Mouse (Mus musculus) spleen, postnatal 14 days (tissue): ENCODE results near the gene Fgfr2.

Experiments
- DNase-seq, 2 experiments: peaks; one replicate each; pipeline ENCODE4 v3.0.0; 2021 to 2022; ENCODE audit warnings: low spot score in 2 of 2

Fgfr2 gene

DNA sequence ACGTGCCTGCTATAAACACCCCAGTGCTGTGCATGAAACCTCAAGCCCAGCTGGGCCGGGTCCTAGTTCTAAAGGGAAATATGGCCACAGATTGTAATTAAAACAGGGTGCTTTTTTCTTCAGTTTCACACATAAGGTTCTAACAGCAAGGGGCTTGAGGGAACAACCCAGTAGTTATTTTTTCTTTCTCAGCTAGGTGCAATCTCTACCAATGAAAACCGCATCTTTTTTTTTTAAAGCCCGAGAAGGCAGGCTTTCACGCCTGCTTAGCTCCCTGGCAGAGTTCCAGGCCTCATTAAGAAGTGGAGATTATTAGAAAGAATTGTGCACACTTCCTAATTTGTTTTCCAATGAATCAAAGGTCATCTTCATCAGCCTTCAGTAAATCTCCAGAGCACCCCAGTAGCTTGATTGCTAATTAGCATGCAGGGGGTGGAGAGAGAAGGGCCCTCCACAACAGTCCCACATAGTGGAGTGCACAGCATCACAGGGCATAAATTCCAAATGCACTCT is 939.2 kb downstream of the Fgfr2 start:
- DNase-seq: no peak

DNA sequence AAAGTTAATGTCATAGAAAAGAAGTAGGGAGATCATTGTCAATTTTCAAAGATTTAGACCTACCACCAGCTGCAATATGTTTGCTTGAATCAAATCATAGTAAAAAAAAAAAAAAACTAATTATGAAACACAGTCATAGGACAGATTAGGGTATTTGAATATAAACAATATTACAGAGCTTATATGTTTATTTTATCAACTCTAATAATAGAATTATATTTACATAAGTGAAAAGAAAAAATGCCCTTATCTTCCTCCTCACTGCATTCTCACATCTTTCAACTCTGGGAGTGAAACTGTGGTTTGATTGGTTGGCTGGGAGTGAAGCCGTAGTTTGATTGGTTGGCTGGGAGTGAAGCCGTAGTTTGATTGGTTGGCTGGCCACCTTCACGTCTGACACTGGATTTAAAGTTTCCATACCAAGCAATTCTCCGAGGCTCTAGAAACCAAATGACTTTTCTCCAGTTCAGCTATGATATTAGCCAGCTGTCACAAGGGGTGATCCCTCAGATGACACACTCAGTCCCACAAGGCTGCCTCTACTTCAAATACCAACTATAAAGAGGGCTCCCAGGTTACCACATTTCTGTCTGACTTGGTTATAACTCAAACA is 941.5 kb downstream of the Fgfr2 start:
- no peak for DNase-seq

DNA sequence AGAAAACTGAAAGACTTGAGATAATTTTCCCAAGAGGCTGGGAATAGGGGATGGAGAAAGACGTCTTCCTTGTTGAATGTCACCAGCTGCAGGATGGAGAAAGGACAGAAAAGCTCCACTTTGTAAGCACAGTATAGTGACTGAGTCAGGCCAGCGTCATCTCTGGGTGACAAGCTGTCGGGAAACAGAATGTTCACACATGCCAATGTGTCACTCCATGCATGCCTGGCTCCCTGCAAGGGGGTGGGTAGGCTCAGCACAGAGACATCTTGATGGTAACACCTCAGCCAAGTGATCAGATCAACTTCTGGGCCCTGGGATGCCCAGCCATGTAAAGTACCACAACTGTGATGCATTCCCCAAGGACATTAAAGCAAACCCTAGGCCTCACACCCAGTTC is 942.1 kb downstream of the Fgfr2 start:
- DNase-seq: no peak

DNA sequence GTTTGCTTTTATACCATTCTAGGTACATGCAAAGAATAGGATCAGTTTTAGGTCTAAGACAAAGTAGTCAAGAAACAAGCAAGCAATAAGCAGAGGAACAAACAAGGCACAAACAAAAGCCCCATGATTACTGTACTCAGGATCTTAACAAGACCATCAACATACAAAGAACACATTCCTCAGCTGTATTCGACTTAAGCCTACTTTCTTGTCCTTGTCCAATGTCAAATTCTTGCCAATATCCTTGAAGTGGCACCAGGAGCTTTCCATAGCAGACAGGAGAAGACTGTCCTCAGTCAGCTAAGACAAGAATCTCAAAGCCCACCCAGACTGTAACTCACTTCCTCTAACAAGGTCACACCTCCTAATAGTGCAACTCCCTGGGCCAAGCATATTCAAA is 944.1 kb downstream of the Fgfr2 start:
- DNase-seq: no peak

DNA sequence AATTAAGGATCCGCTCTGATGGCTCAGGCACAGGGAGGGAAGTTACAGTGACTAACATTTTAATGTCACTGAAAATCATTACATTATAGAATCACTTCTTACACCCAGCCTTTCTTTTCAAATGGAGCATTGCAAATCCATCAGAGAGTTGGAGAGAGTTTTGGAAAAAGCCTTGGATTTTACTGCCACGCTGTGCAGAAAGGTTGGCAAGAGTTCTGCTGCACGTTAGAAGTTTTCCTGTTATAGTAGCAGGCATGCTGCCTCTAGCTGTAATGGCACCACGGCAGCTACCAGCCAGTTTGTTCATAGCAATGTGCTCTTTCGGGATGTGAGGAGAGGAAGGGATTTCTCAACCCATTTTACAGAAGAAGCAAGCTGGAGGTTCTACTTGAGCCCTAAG is 948.4 kb downstream of the Fgfr2 start:
- DNase-seq: no peak

DNA sequence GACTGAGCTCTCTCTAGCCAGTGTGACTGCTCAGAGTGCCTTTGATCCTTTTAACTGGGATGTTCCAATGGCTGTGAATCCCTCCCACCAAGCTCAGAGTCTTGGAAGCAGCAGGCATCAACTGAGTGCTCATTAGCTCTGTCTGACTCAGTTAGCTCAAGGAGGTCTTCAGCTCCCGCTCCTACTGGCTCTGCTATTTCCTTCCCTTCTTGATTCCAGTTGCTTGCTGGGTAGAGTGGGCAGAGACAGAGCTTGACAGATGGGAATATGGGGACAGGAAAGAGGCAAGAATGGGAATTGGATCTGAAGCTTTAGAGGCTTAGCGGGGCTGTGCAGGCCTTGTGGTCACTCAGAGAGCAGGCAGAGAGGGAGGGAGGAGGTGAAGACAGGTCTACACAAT is 948.9 kb downstream of the Fgfr2 start:
- DNase-seq: no peak

DNA sequence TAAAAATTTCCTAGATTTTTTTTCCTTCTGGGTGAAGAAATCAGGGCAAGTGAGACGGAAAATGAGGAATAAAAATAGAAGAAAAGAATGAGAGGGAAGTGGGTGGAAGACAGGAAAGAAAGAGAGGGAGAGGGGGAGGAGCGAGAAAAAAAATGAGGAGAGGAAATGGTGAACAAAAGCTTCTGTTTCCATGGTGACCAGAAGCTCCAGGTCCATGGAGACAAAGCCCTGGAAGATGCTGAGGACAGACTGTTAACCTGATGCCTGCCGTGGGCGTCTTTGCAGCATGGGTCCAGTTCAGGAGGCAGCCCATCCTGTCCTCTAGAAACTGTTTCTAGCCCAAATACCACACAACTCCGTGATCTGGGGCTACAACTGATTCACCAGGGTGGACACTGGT is 950.9 kb downstream of the Fgfr2 start:
- DNase-seq: no peak

DNA sequence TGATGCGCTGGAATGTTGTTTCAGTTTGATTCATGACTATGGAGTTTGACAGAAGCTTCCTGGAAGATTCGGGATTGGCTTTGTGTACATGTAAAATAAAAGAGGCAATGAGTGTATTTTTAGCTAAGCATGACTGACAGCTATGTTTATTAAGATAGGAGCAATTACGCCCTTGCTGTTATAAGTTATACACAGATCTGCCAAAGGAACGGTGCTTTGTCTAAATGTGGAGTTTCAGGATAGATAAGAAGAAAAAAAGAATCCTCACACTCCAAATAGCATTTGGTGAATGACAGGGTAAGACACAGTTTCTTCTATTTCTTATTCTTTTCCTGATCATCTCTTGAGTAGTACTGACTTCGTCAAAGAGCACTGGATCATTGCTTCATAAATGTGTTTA is 951.4 kb downstream of the Fgfr2 start:
- DNase-seq: no peak

DNA sequence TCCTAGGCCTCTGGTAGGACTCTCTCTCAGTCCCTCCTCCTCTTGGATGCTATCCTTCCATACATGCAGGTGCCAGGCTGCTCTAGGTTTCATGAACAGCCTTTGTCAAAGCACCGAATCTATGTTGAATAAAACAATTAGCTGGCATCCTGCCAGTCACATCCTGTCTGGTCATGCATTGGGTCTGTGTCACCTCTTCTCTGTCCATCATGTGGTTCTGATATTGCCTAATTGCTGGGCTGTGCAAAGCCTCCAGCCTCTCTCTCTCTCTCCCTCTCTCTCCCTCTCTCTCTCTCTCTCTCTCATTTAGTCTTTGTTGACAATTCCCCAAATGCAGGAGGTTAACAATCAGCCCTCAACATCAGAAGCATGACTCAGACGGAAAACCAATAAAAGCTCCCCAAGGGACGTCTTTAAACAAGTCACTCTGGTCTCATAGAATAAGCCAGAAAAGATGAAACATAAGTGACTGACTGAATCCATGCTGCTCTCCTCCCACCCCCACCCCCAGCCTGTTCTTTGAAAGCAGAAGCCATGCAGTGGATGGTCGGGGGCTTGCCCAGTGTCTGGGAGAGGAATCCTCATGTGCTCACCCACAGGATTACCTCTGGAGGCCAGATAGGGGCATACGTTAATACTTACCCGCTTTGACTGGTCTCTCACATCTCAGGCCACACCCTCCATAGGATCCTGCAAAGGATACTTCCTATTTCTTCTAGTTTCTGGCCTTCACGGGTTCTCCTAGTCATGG is 953.6 kb downstream of the Fgfr2 start:
- DNase-seq: no peak

DNA sequence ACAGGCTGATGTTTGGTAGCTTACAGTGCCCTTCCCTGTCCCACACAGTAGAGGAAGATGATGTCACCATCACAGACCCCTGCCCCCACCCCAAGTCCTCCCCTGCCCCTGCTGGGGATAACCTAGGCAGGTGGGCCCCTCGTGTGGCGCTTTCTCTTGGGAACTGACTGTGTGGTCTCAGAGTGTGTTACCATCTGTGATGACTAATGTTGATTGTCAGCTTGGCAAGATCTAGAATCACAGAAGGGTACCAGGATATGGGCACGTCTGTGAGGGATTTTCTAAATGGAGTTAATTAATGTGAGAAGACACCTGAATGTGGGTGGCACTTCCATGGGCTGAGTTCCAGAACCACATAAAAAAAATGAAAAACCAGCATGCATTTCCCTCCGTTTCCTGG is 955.9 kb downstream of the Fgfr2 start:
- DNase-seq: no peak

DNA sequence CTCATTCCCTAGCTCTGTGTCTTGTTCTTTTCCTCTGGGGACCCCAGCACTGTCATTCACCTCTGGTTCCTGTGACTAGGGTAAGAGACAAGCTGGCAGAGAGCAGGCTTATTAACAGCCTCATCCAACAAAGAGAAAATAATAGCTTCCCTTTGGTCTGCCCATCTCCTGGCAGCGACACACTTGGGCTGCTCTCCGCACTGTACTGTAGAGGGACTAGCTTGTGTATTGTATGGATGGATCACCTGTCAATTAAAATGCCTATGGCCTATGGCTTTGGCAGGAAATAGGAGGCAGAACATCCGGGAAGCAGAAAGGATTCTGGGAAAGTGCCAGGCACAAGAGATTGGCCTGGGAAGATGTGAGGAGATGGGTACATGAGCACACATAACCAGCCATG is 960.9 kb downstream of the Fgfr2 start:
- no peak for DNase-seq

DNA sequence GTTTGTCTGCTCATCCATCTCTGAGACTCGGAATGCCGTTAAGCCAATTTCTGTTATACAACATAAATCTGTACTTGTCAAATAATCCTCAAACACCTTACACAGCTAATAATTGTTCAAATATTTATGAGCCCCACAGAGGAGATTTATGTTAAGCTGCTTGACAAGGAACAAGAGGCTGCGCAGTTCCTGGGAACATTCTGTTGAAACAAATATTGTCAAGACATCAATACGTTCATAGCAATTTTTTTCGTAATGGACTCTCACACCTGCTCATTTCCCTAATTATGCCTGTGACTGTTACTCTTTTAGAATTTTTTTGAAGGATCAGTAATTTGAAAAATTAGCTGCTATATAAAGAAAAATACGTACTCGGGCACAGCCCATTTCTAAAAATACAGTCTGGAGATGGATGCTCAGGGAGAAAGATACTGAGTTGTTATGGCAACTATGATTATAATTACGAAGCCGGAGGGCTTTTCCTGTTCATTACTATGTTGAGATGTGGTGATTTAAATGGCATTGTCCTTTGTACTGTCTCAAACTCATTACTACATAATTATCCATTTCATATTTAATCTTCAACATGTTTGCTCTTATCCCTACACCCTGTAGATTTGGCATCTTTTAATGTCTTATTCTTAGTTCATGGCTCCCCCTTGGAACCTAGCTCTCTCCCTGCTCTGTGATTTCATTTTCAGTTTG is 964.7 kb downstream of the Fgfr2 start:
- no peak for DNase-seq

DNA sequence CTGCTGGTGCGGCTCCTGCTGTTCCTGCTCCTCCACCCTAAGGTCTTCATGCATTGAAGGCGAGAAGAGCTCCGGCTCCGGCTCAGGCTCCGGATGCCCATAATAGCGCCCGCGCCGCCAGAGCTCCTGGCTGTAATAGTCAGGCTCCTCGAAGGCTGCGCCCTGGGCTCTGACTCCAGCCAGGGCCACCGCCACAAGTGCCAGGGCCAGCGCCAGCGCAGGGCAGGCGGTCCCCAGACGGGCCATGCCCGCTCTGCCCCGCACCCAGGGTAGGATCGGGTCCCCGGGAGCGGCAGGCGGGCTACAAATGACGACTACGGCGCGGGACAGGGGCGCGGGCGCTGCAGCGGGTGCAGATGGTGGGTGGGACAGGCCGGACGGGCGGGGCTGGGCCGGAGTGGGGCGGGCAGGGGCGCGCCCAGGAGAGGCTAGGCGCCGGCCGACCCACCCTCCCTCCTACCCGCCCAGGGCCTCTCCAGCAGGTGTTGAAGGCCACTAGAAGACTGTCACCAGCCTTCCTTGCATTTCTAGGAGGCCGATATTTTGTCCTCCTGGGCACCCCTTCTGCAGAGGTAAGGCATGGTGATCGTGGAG is 968.7 kb downstream of the Fgfr2 start, which contains the start of gene Cpxm2:
TSS of gene Cpxm2 (minus strand) at position 372 of the 594 bp plus-strand sequence.
- no peak for DNase-seq

DNA sequence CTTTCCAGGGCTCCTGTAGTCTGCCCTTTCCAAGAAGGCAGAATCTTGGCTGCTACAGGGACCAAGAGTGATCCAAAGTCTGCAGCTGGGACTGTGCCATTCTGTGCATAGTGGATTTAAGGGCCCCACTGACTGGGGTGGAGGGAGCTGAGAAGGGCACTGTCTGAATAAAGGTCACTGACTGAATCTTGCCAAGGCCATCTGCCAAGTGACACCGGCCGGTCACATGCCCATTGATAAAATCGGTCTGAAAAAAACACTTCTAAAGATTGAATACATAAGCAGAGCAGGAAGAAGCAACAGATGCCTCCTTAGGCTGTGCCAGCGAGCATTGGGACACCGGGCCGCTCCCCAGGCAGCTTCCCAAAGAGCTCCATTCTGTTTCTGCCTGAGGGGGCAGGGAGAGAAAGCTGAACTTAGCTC is 969.4 kb downstream of the Fgfr2 start:
- no peak for DNase-seq

DNA sequence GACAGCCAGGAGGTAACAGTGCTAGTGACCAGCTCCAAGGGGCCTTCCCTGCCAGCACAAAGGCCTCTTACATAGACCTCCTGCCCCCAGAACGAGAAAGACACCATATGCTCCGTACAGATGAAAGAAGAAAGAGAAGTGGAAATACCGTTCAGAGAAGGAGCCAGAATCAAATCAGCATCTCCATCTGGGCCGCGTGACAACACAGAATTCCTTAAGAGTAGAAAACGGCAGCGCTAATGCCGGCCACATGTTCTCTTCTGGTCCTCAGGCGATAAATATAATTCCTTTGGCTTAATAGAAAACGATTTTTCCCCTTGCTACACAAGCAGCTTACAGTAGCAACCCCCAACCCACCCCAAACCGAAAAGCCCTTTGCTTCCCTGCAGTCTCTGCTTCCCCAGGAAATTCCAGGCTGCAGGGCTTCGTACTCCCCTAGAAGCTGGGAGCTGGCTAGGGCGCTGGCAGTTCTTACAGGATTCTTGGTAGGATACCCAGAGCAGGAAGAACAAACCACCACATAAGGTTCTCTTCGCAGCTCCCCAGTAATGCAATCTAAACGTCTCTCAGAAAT is 977.8 kb downstream of the Fgfr2 start:
- no peak for DNase-seq

DNA sequence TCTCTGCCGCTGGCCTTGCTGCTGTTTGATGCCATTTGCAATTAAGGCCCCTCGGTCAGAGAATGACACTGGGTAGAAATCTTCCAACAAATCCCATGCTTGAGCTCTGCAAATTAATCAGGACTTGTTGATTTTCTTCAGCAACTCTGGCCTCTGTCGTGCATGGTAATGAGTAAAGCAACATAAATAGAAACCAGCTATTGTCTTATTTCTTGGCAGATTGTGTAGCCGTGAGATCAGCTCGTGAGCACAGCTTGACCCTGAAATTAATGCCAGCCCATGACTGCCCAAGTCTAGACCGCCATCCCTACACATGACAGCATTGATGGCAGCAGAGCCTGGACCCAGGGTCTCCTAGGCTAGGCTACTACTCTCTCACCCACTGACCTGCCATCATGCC is 994.5 kb downstream of the Fgfr2 start:
- DNase-seq: no peak

DNA sequence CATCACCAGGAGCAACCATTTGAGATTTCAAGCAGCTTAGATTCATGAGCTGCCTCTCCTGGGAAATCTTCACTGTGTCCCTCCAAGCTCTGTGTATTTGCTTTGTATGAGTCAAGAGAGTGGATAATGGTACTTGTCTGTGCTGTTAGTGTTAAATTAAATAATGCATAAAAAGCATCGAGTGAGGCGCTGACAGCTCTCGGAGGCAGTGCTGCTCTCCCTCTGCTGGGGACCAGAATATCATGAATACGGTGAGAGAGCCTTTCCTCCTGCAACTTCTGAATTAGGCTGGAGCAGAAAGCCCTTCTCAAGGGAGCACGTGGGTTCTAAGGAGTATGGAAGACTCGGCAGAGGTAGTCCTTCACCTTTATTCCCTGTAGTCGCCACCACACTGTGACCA is 998.2 kb downstream of the Fgfr2 start:
- DNase-seq: no peak

DNA sequence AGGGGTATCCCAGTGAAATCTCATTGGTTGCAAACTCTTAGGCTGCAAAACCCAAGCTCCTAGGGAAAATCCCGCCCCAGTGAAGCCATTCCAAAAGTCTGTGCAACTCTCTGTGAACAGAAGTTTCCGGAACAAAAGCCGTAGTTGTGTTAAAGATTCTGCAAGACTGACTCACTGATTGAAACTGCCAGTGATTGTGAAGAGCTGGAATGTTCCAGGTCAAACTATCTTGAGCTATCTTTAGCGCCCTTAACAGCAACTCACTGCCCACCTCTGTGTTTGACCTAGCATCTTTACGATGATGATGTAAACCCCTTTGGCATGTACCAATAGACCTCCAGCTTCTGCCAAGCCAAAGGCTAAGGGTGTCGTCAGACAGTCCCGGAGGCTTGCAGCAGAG is 999.9 kb downstream of the Fgfr2 start:
- DNase-seq: no peak

DNA sequence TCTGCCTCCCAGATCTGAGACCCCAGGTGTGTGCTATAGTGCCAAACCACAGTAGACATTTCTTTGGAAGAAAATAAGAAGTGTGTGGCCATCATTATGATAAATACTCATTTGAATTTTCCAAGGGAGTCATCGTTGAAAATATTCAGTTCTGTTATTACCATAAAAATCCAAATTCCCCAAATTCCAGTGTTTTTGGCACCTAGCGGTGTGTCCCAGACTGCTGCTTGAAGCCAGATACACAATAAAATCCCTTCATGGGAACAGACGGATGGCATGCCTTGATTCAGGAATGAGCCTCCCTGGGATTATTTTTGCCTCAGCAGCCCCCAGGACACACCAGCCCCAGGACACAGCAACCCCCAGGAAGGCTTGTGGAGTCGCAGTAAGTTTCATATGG is 1003.3 kb downstream of the Fgfr2 start:
- no peak for DNase-seq

DNA sequence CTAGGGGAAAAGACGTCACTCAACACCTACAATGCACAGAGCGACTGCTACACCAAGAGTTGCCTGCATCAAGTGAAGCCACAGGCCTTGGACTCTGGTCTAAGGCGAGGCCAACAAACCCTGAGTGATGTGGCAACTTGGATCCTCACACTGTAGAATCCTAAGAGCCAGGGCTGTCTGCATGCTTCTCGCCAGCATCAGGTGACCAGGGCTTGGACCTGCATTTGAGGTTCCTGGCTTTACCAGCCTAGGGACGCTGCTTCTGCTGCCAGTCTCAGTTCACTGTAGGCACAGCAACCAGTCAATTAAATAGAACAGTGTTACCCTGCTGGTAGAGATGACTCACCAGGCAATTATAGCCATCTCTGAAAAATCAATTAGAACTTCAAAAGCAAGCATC is 1011.4 kb downstream of the Fgfr2 start:
- DNase-seq: no peak

DNA sequence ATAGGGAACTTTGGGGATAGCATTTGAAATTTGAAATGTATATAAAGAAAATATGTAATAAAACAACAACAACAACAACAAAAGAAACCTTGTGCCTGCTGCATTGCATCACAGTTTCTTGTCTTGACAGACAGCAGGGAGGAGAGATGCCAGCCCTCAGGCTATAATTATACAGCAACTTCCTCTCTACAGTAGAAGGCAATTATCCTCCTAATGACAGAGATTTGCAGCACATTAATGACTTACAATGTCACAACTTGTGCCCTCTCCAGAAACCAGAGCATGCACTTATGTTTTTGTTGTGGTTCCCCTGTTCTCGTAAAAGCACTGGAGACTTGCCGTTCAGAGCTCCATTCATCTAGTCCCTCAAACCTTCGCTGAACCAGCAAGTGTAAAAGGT is 1012.8 kb downstream of the Fgfr2 start:
- no peak for DNase-seq

DNA sequence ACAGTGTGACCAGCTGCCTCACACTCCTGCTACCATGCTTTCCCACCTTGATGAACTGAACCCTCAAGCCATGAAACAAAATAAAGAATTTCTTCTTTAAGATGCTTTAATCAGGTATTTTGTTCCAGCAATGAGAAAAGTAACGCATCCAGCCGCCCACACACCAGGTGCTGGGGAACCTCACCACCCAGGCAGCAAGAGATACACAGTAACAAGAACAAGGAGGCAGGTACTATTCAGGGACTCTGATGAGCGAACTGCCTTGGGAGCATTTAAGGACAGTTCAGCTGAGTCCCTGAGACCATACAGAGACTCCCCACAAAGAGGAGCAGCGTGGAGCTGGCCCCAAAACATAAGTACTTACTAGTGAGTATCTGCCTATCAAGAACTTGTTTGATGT is 1016.3 kb downstream of the Fgfr2 start:
- no peak for DNase-seq
